Mouse (Mus musculus): ENCODE measurements around the gene Ica1l.

- TF ChIP-seq POLR2A (IDR thresholded peaks at IDR 0.05; ENCODE audit: insufficient read depth, low read depth, low read length), result no peak
- TF ChIP-seq CTCF (IDR thresholded peaks at IDR 0.05; ENCODE audit: insufficient read depth, low read depth, low read length), result no peak
Observed at GRCm38 (mm10) chr1:60000319-60000718, 42.7 kb downstream of the Ica1l start.
